ENCODE assay signal across 14 mouse cellular contexts in the genomic region with DNA sequence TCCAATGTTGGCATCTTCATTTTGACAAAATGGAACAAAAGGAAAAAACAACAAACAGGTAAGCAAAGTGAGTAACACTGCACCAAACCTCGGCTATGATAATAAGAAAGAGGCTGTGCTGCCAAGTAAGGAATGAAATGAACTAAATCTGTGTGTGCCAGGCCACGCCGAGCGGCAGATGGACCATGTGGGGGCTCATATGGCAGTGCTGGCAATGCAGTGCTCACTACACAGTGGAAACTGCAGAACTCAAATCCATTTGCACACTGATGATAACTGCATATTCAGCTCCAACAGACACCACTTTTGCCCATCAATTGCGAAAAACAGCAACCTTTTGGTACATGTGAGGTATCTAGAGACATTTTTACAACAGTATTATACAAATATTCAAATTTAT. TPM values are rescaled to one million over a fixed set of nuclear protein-coding genes. Genes with fewer than 3 reads are reported as not detected.
DNase-seq lines count a peak whose midpoint lies in the region; ATAC-seq and TF ChIP-seq lines count a peak whose summit lies in the region.
"Had no signal": no experiment of that assay in that cellular context is flagged by ENCODE, and none has a peak within 500 bp of the region (broad histone marks: within the 10 kb centered on the region; RNA-seq: fewer than 3 reads in every experiment).

No protein-coding gene starts in this region.

- 64% methylated on average over 5 of the region's 5 CpGs for WGBS in hindbrain, postnatal 0 days
- 88% methylated on average over 5 of the region's 5 CpGs for WGBS in hindbrain, embryonic 13.5 days

- H3K27me3 ChIP-seq in hindbrain, postnatal 0 days (ENCODE audit: insufficient read depth, low read length), result no peaks in the 10 kb centered on the region
- no peaks in the 10 kb centered on the region for H3K27me3 ChIP-seq in hindbrain, embryonic 13.5 days
- H3K27me3 ChIP-seq: liver, embryonic 15.5 days; neural tube, embryonic 12.5 days had no signal

- ATAC-seq in hindbrain, postnatal 0 days, result peak; percentile 71
- ATAC-seq in hindbrain, embryonic 13.5 days (ENCODE audit: low FRiP score), result no peak

- H3K36me3 ChIP-seq in hindbrain, postnatal 0 days (ENCODE audit: insufficient read depth, low read length), result no peaks in the 10 kb centered on the region
- H3K36me3 ChIP-seq in hindbrain, embryonic 13.5 days, result peaks cover 20% of the 10 kb centered on the region
- H3K36me3 ChIP-seq: liver, embryonic 15.5 days had no signal

- no peak overlapping the region for H3K4me3 ChIP-seq in hindbrain, postnatal 0 days (ENCODE audit: low read length)
- no peak overlapping the region for H3K4me3 ChIP-seq in hindbrain, embryonic 13.5 days
- H3K4me3 ChIP-seq: liver, embryonic 15.5 days; megakaryocyte, embryonic 14.5 days; neural tube, embryonic 12.5 days had no signal

- H3K9me3 ChIP-seq in hindbrain, postnatal 0 days (ENCODE audit: low read length), result no peaks in the 10 kb centered on the region
- no peaks in the 10 kb centered on the region for H3K9me3 ChIP-seq in hindbrain, embryonic 13.5 days
- H3K9me3 ChIP-seq: liver, embryonic 15.5 days; megakaryocyte, embryonic 14.5 days; neural tube, embryonic 12.5 days had no signal

- no peak overlapping the region for H3K9ac ChIP-seq in hindbrain, postnatal 0 days (replicated peaks; ENCODE audit: low read length)
- H3K9ac ChIP-seq in hindbrain, embryonic 13.5 days, result no peak overlapping the region
- H3K9ac ChIP-seq: liver, embryonic 15.5 days; neural tube, embryonic 12.5 days had no signal

- TF ChIP-seq CTCF in hindbrain, postnatal 0 days (IDR thresholded peaks at IDR 0.05; ENCODE audit: low read depth), result no peak

- 0 out of 2 replicates have a peak overlapping the region, but pooled peaks have one; percentile 15 for H3K27ac ChIP-seq in hindbrain, postnatal 0 days
- no peak overlapping the region for H3K27ac ChIP-seq in hindbrain, embryonic 13.5 days
- H3K27ac ChIP-seq: liver, embryonic 15.5 days; neural tube, embryonic 12.5 days had no signal

- DNase-seq in hindbrain, postnatal 0 days (ENCODE audit: low spot score), result peak; percentile 68
- DNase-seq in cerebellum, adult 11 months, result peak; percentile 91
- peak; percentile 94 for DNase-seq in cerebellum, postnatal 25 days
- DNase-seq in layer of hippocampus, postnatal 36 days, result peak; percentile 85 to 87
- no peak for DNase-seq in lung, postnatal 36 days
- no peak for DNase-seq in spleen, postnatal 10 days (ENCODE audit: low spot score in 2 of 2)
- DNase-seq in retina, embryonic 14.5 days (ENCODE audit: low spot score), result no peak
- DNase-seq: heart, postnatal 4 days; kidney, adult 8-10 months; thymus, postnatal 36 days had no signal

- no peaks in the 10 kb centered on the region for H3K4me1 ChIP-seq in hindbrain, postnatal 0 days (ENCODE audit: insufficient read depth, low read length)
- no peaks in the 10 kb centered on the region for H3K4me1 ChIP-seq in hindbrain, embryonic 13.5 days (replicated peaks)
- H3K4me1 ChIP-seq: liver, embryonic 15.5 days; megakaryocyte, embryonic 14.5 days; neural tube, embryonic 12.5 days had no signal

- H3K4me2 ChIP-seq in hindbrain, postnatal 0 days (ENCODE audit: low read depth, low read length), result no peak overlapping the region
- H3K4me2 ChIP-seq in hindbrain, embryonic 13.5 days, result no peak overlapping the region
- H3K4me2 ChIP-seq: liver, embryonic 15.5 days; neural tube, embryonic 12.5 days had no signal

RNA-seq across cellular contexts. Expression of a gene that starts 43.7 kb away (rescaled TPM):
- total RNA-seq in hindbrain, postnatal 0 days (2014; rRNA removed), result 33.8 and 41.9 TPM in 2 replicates
- 40.0 and 41.0 TPM in 2 replicates for polyA plus RNA-seq in hindbrain, postnatal 0 days (2015; fragmentation: Nextera tagmentation; extraction: Ambion mirVana)
- polyA plus RNA-seq in hindbrain, embryonic 13.5 days (2015; fragmentation: Nextera tagmentation; extraction: Ambion mirVana), result 28.3 and 30.1 TPM in 2 replicates
- 10 to 100 TPM; 66.5 to 71.3 TPM for total RNA-seq in layer of hippocampus, postnatal 36 days (2021)

Comparison
In these comparisons a context has a peak if more than half of its experiments do, and no peak if none do; other contexts are left out.
1. DNase-seq: peak in hindbrain, postnatal 0 days (single experiment), cerebellum, adult 11 months (single experiment), cerebellum, postnatal 25 days (2 of 2) and layer of hippocampus, postnatal 36 days (2 of 2); none in lung, postnatal 36 days (single experiment), spleen, postnatal 10 days (0 of 2) and retina, embryonic 14.5 days (single experiment).